In genomic region chr11:32149605-32150004, GRCm38 (mm10) we compare ENCODE assay signal across 18 mouse cellular contexts. TPM values are rescaled to one million over a fixed set of nuclear protein-coding genes. Genes with fewer than 3 reads are reported as not detected.
"Had no signal": no experiment of that assay in that cellular context is flagged by ENCODE, and none has a peak within 500 bp of the region (broad histone marks: within the 10 kb centered on the region; RNA-seq: fewer than 3 reads in every experiment).

No protein-coding gene starts in this region.

- H3K4me2 ChIP-seq: limb, embryonic 15.5 days; liver, embryonic 13.5 days; lung, embryonic 15.5 days; midbrain, embryonic 12.5 days; neural tube, embryonic 12.5 days had no signal

- ATAC-seq: intestine, embryonic 16.5 days; liver, postnatal 0 days had no signal

- H3K9ac ChIP-seq: limb, embryonic 15.5 days; liver, embryonic 13.5 days; liver, postnatal 0 days; lung, embryonic 15.5 days; midbrain, embryonic 12.5 days; neural tube, embryonic 12.5 days had no signal

- H3K9me3 ChIP-seq: limb, embryonic 15.5 days; liver, embryonic 13.5 days; lung, embryonic 15.5 days; midbrain, embryonic 12.5 days; neural tube, embryonic 12.5 days had no signal

- H3K27ac ChIP-seq: kidney, postnatal 0 days; limb, embryonic 15.5 days; liver, embryonic 13.5 days; lung, embryonic 15.5 days; macrophage; midbrain, embryonic 12.5 days; neural tube, embryonic 12.5 days had no signal

- H3K27me3 ChIP-seq: limb, embryonic 15.5 days; liver, embryonic 13.5 days; lung, embryonic 15.5 days; midbrain, embryonic 12.5 days; neural tube, embryonic 12.5 days had no signal

- H3K4me1 ChIP-seq: limb, embryonic 15.5 days; liver, embryonic 13.5 days; lung, embryonic 15.5 days; megakaryocyte, embryonic 14.5 days; midbrain, embryonic 12.5 days; neural tube, embryonic 12.5 days had no signal

- H3K4me3 ChIP-seq: limb, embryonic 15.5 days; liver, embryonic 13.5 days; lung, embryonic 15.5 days; megakaryocyte, embryonic 14.5 days; midbrain, embryonic 12.5 days; myocyte; neural tube, embryonic 12.5 days had no signal

- H3K36me3 ChIP-seq: limb, embryonic 15.5 days; liver, embryonic 13.5 days; lung, embryonic 15.5 days; midbrain, embryonic 12.5 days; neural tube, embryonic 12.5 days had no signal

- DNase-seq: kidney, adult 9 months; kidney, postnatal 36 days; liver, embryonic 13.5 days; liver, postnatal 0 days; lung, postnatal 14 days; right cerebral cortex, postnatal 25 days; thymus, postnatal 36 days had no signal

RNA-seq across cellular contexts. Expression of gene Il9r, which starts 50.5 kb away (rescaled TPM):
- polyA plus RNA-seq: kidney, postnatal 0 days; limb, embryonic 11.5 days; macrophage; midbrain, embryonic 12.5 days; midbrain, postnatal 0 days had no signal
